Mouse (Mus musculus): ENCODE results near the gene Sult1e1. TPM values are rescaled to one million over a fixed set of nuclear protein-coding genes. Genes with fewer than 3 reads are reported as not detected.

Sult1e1 gene
- not detected in 2 replicates for polyA plus RNA-seq (2014; fragmentation: Nextera tagmentation; extraction: Ambion mirVana)

DNA sequence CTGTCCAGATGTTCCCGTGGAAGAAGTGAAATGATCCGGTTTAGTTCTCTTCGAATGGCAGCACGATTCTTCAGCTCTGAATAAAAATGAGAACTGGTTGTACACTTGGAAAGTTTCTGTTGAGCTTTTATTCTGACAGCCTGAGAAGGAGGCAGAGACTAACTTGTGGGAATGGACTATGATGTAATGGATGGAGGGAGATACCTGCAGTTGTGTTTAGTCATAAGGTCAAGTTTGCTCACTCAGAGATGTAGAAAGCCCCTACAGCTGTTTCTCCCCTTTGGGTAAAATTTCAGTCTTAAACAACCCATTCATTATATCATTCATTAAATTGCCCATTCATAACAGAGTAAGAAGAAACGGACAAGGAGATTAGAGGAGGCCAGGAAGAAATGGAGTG lies at the start of gene Sult1e1:
Gene Sult1e1 (minus strand): TSS at position 101 of the 400 bp plus-strand sequence.
- Histone ChIP-seq H3K4me2 (ENCODE audit: low read length) (no peak within 1 kb of the TSS), H3K36me3 (ENCODE audit: control insufficient read depth, insufficient read depth, low read length) (no peaks in the 10 kb centered on the region), H3K27ac (ENCODE audit: low read depth, low read length) (no peak within 1 kb of the TSS), H3K4me3 (ENCODE audit: low read depth, low read length) (no peak within 1 kb of the TSS), H3K9me3 (replicated peaks; ENCODE audit: control insufficient read depth, low read length) (no peaks in the 10 kb centered on the region), H3K9ac (ENCODE audit: low read length) (no peak within 1 kb of the TSS), H3K27me3 (replicated peaks; ENCODE audit: control insufficient read depth, insufficient read depth, low read length) (no peaks in the 10 kb centered on the region), H3K4me1 (ENCODE audit: control insufficient read depth, insufficient read depth, low read length) (no peaks in the 10 kb centered on the region)
- WGBS = 68% methylated on average over 5 of the region's 5 CpGs
- DNase-seq (ENCODE audit: low spot score) = no peak
- no peak for ATAC-seq

DNA sequence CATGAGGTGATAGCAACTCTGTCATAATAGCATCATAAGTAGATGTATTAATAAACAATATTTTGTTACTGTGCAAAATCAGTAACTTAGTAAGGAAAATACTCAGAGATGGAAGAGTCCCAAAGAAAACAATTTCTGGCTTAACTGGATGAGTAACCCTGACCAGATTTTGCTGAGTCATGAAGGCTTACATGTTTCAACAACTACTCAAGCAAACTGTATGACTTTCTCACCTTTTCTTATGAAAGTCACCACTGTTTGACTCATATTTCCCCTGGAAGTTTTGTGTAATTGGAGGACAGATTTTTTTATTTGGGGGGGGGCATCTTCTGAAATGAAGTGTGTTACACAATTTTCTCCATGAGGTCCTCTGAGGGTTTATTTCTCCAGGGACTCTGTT lies 31.3 kb upstream of the Sult1e1 start:
- Histone ChIP-seq H3K36me3 (ENCODE audit: control insufficient read depth, insufficient read depth, low read length) (no peaks in the 10 kb centered on the region), H3K27me3 (replicated peaks; ENCODE audit: control insufficient read depth, insufficient read depth, low read length) (no peaks in the 10 kb centered on the region), H3K4me1 (ENCODE audit: control insufficient read depth, insufficient read depth, low read length) (no peaks in the 10 kb centered on the region), H3K27ac (ENCODE audit: low read depth, low read length) (no peak overlapping the region), H3K9me3 (replicated peaks; ENCODE audit: control insufficient read depth, low read length) (no peaks in the 10 kb centered on the region), H3K4me2 (ENCODE audit: low read length) (no peak overlapping the region), H3K4me3 (ENCODE audit: low read depth, low read length) (no peak overlapping the region), H3K9ac (ENCODE audit: low read length) (no peak overlapping the region)
- no peak for ATAC-seq
- DNase-seq (ENCODE audit: low spot score) = no peak

DNA sequence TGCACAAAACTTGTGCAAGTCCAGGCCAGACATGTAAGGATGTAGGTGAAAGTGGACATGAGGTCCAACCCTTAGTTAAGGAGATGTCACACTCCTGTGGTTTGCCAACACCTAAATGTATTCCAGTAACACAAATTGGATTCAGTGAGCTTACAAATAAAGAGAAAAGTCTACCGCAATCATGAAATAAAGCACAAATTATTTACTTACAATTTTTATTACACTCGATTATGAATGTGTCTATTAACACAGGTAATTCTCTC lies 23.7 kb upstream of the Sult1e1 start:
- Histone ChIP-seq H3K27ac (ENCODE audit: low read depth, low read length) (no peak overlapping the region), H3K9ac (ENCODE audit: low read length) (no peak overlapping the region), H3K4me3 (ENCODE audit: low read depth, low read length) (no peak overlapping the region), H3K9me3 (replicated peaks; ENCODE audit: control insufficient read depth, low read length) (no peaks in the 10 kb centered on the region), H3K4me2 (ENCODE audit: low read length) (no peak overlapping the region), H3K4me1 (ENCODE audit: control insufficient read depth, insufficient read depth, low read length) (no peaks in the 10 kb centered on the region), H3K27me3 (replicated peaks; ENCODE audit: control insufficient read depth, insufficient read depth, low read length) (no peaks in the 10 kb centered on the region), H3K36me3 (ENCODE audit: control insufficient read depth, insufficient read depth, low read length) (no peaks in the 10 kb centered on the region)
- DNase-seq (ENCODE audit: low spot score) (no peak), ATAC-seq (no peak)
- 92% methylated on average over 2 of the region's 2 CpGs for WGBS

DNA sequence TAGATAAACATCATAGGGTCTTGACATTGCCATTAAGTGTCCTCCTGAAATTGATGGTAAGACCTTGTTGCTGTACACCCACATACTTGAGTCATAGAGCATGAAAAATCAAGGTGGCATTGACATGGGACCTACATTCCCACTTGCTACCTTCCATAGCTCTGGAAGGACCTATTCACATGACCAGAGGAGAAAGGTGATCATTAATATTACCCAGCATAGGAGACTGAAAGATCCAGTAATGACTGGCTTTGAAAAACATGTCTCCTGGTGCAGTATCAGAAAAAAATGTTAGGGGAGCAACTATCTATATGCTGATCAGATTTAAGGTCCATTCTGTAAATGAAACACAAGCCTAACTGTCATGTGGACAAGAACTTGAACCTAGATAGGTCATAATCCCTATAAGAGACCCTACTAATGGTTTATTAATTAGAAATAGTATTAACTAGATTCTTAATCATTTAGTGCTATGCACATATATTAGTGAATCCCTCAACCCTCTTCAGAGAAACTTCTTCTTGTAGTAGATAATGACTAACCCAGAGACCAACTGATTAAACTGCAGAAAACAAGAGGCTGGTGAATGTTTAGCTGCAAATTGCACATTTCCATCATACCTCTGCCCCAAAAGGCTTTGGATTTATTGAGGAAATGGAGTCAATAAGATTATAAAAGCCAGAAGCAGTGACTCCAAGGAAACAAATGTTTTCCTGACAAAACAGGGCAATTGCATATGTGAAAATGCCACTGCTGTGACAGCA lies 23.2 kb upstream of the Sult1e1 start:
- no peaks in the 10 kb centered on the region for H3K9me3 ChIP-seq (replicated peaks; ENCODE audit: control insufficient read depth, low read length)
- no peaks in the 10 kb centered on the region for H3K36me3 ChIP-seq (ENCODE audit: control insufficient read depth, insufficient read depth, low read length)
- DNase-seq (ENCODE audit: low spot score) = no peak
- no peaks in the 10 kb centered on the region for H3K4me1 ChIP-seq (ENCODE audit: control insufficient read depth, insufficient read depth, low read length)
- no peaks in the 10 kb centered on the region for H3K27me3 ChIP-seq (replicated peaks; ENCODE audit: control insufficient read depth, insufficient read depth, low read length)
- ATAC-seq = no peak
- H3K9ac ChIP-seq (ENCODE audit: low read length) = no peak overlapping the region
- H3K4me2 ChIP-seq (ENCODE audit: low read length) = no peak overlapping the region
- H3K27ac ChIP-seq (ENCODE audit: low read depth, low read length) = no peak overlapping the region
- H3K4me3 ChIP-seq (ENCODE audit: low read depth, low read length) = no peak overlapping the region

DNA sequence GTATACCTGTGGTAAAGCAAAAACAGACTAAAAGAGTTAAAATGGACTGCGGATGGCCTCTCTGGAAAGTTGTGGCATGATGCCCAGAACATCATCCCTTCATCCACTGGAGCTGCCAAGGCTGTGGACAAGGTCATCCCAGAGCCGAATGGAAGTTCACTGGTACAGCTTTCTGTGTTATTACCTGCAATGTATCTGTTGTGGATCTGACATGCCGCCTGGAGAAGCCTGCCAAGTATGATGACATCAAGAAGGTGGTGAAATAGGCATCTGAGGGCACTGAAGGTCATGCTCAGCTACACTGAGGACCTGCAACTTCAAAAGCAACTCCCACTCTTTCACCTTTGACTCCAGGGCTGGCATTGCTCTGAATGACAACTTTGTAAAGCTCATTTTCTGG lies 9.6 kb upstream of the Sult1e1 start:
- Histone ChIP-seq H3K27ac (ENCODE audit: low read depth, low read length) (no peak overlapping the region), H3K9ac (ENCODE audit: low read length) (no peak overlapping the region), H3K36me3 (ENCODE audit: control insufficient read depth, insufficient read depth, low read length) (no peaks in the 10 kb centered on the region), H3K9me3 (replicated peaks; ENCODE audit: control insufficient read depth, low read length) (no peaks in the 10 kb centered on the region), H3K27me3 (replicated peaks; ENCODE audit: control insufficient read depth, insufficient read depth, low read length) (no peaks in the 10 kb centered on the region), H3K4me2 (ENCODE audit: low read length) (no peak overlapping the region), H3K4me1 (ENCODE audit: control insufficient read depth, insufficient read depth, low read length) (no peaks in the 10 kb centered on the region), H3K4me3 (ENCODE audit: low read depth, low read length) (no peak overlapping the region)
- ATAC-seq = no peak
- WGBS = 83% methylated on average over 3 of the region's 3 CpGs
- no peak for DNase-seq (ENCODE audit: low spot score)

DNA sequence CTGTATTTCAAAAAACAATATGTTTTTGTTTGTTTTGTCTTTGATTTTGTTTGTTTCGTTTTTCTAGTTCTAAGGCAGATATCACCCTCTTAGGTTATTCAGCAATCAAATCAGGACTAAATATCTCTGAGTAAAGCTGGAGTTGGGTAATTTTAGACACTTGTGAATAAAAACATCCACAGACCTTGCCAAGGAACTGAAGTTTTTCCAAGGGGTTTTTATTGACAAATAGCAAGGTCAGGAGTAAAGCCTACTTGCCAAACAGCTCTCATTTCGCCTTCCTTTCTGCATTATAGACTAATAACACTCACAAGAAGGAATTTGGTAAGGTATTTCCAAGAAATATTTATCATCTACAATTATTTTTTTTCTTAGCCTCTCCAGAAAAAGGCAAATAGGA lies 6.5 kb upstream of the Sult1e1 start:
- Histone ChIP-seq H3K4me1 (ENCODE audit: control insufficient read depth, insufficient read depth, low read length) (no peaks in the 10 kb centered on the region), H3K9ac (ENCODE audit: low read length) (no peak overlapping the region), H3K4me3 (ENCODE audit: low read depth, low read length) (no peak overlapping the region), H3K4me2 (ENCODE audit: low read length) (no peak overlapping the region), H3K27me3 (replicated peaks; ENCODE audit: control insufficient read depth, insufficient read depth, low read length) (no peaks in the 10 kb centered on the region), H3K36me3 (ENCODE audit: control insufficient read depth, insufficient read depth, low read length) (no peaks in the 10 kb centered on the region), H3K27ac (ENCODE audit: low read depth, low read length) (no peak overlapping the region), H3K9me3 (replicated peaks; ENCODE audit: control insufficient read depth, low read length) (no peaks in the 10 kb centered on the region)
- DNase-seq (ENCODE audit: low spot score) (no peak), ATAC-seq (no peak)
- whole genome bisulfite sequencing = 77% methylated on average over 2 of the region's 2 CpGs

DNA sequence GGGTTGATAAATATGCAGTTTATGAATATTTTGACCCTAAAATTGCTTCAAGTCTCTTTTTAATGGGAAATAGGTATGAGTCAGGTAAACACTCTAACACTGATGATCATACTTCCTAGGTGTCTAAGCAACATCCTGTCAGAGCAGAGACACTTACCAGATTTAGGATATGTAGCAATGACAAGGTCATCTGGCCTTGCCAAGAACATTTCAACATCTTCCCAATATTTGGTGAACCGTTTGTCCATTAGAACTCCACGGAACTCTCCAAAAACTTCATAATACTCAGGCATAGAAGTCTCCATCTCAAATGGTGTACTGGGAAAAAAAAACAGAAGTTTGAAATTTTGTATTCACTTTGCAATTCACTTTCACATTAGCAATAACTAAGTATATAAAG lies 1.5 kb downstream of the Sult1e1 start:
- Histone ChIP-seq H3K27me3 (replicated peaks; ENCODE audit: control insufficient read depth, insufficient read depth, low read length) (no peaks in the 10 kb centered on the region), H3K9me3 (replicated peaks; ENCODE audit: control insufficient read depth, low read length) (no peaks in the 10 kb centered on the region), H3K9ac (ENCODE audit: low read length) (no peak overlapping the region), H3K27ac (ENCODE audit: low read depth, low read length) (no peak overlapping the region), H3K4me2 (ENCODE audit: low read length) (no peak overlapping the region), H3K36me3 (ENCODE audit: control insufficient read depth, insufficient read depth, low read length) (no peaks in the 10 kb centered on the region), H3K4me3 (ENCODE audit: low read depth, low read length) (no peak overlapping the region), H3K4me1 (ENCODE audit: control insufficient read depth, insufficient read depth, low read length) (no peaks in the 10 kb centered on the region)
- ATAC-seq = no peak
- no peak for DNase-seq (ENCODE audit: low spot score)
- WGBS = 86% methylated on average over 2 of the region's 2 CpGs

DNA sequence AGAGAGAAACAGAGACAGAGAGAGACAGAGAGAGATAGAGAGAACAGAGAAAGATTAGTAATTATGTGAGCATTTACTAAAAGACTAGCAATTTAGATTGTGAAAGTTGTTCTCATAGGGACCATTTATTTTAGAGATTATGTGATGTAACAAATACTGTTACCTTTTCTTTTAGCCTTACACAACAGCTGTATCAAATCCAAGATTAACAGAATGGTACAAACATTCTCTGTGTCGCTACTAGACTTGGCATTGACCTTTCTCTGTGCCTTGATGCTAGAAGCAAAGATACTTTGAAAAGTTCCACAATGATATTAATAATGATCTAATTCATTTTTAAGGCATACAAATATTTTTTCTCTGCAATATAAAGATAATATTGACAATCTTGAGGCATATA lies 11.0 kb downstream of the Sult1e1 start:
- DNase-seq (ENCODE audit: low spot score) = no peak
- H3K9me3 ChIP-seq (replicated peaks; ENCODE audit: control insufficient read depth, low read length) = no peaks in the 10 kb centered on the region
- no peaks in the 10 kb centered on the region for H3K27me3 ChIP-seq (replicated peaks; ENCODE audit: control insufficient read depth, insufficient read depth, low read length)
- no peak overlapping the region for H3K9ac ChIP-seq (ENCODE audit: low read length)
- H3K4me3 ChIP-seq (ENCODE audit: low read depth, low read length) = no peak overlapping the region
- no peak overlapping the region for H3K27ac ChIP-seq (ENCODE audit: low read depth, low read length)
- no peak overlapping the region for H3K4me2 ChIP-seq (ENCODE audit: low read length)
- H3K4me1 ChIP-seq (ENCODE audit: control insufficient read depth, insufficient read depth, low read length) = no peaks in the 10 kb centered on the region
- H3K36me3 ChIP-seq (ENCODE audit: control insufficient read depth, insufficient read depth, low read length) = no peaks in the 10 kb centered on the region
- ATAC-seq = no peak
- 84% methylated on average over 1 of the region's 1 CpGs for WGBS

DNA sequence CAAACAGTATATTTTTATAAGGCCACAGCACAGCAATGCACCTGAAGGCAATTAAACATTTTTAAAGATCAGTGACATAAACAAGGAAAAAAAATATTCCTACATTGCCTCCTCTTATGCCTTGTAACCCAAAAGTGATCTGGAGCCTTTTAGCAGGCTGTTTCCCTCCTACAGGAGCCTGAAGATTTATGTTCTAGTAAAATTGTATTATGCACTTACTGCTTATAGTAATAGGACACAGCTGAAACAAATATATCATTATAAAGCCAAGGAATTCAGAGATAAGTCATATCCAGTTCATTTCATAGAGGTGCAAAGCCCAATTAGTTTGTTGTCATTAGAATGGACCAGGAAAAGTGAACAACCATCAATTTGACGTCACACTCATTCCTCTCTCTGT lies 17.2 kb downstream of the Sult1e1 start:
- WGBS = 64% methylated on average over 1 of the region's 1 CpGs

More for the DNA sequence above, 17.2 kb downstream of the Sult1e1 start:
- Histone ChIP-seq H3K36me3 (ENCODE audit: control insufficient read depth, insufficient read depth, low read length) (no peaks in the 10 kb centered on the region), H3K9me3 (replicated peaks; ENCODE audit: control insufficient read depth, low read length) (no peaks in the 10 kb centered on the region), H3K4me2 (ENCODE audit: low read length) (no peak overlapping the region), H3K4me1 (ENCODE audit: control insufficient read depth, insufficient read depth, low read length) (no peaks in the 10 kb centered on the region), H3K27ac (ENCODE audit: low read depth, low read length) (no peak overlapping the region), H3K4me3 (ENCODE audit: low read depth, low read length) (no peak overlapping the region), H3K9ac (ENCODE audit: low read length) (no peak overlapping the region), H3K27me3 (replicated peaks; ENCODE audit: control insufficient read depth, insufficient read depth, low read length) (no peaks in the 10 kb centered on the region)
- ATAC-seq (no peak), DNase-seq (ENCODE audit: low spot score) (no peak)

Data from forebrain, embryonic 14.5 days (tissue).